ENCODE assay signal across 16 mouse cellular contexts in genomic region chr8:118389456-118389855, GRCm38 (mm10).
"Had no signal": no experiment of that assay in that cellular context is flagged by ENCODE, and none has a peak within 500 bp of the region (broad histone marks: within the 10 kb centered on the region; RNA-seq: fewer than 3 reads in every experiment).

No protein-coding gene starts in this region.

- H3K36me3 ChIP-seq: neural tube, embryonic 12.5 days; neural tube, embryonic 13.5 days; neural tube, embryonic 15.5 days; stomach, embryonic 15.5 days had no signal

- H3K27me3 ChIP-seq: neural tube, embryonic 12.5 days; neural tube, embryonic 13.5 days; neural tube, embryonic 15.5 days; stomach, embryonic 15.5 days had no signal

- DNase-seq: retina, postnatal 1 day; right cerebral cortex, adult 18-20 months; right cerebral cortex, postnatal 14 days; right cerebral cortex, postnatal 25 days; right cerebral cortex, postnatal 4 days; spleen, adult 18-20 months; thymus, adult 18-20 months; thymus, adult 2 months; thymus, postnatal 14 days; thymus, postnatal 25 days; thymus, postnatal 36 days; thymus, postnatal 4 days had no signal

- H3K4me3 ChIP-seq: neural tube, embryonic 12.5 days; neural tube, embryonic 13.5 days; neural tube, embryonic 15.5 days; stomach, embryonic 15.5 days had no signal

- H3K4me2 ChIP-seq: neural tube, embryonic 12.5 days; neural tube, embryonic 13.5 days; neural tube, embryonic 15.5 days; stomach, embryonic 15.5 days had no signal
